Mouse (Mus musculus) mesoderm, embryonic 11.5 days (tissue): ENCODE results near the gene Erfe.

Source experiments
- DNase-seq: peaks from one replicate; pipeline ENCODE4 v3.0.0-alpha.2; 2012; ENCODE audit warnings: low read depth, low spot score

Gene Erfe

GRCm38 (mm10) chr1:91373414-91373835 lies 7.2 kb downstream of the Erfe start:
- DNase-seq: no peak

- DNase-seq: peak; percentile 84
Observed at GRCm38 (mm10) chr1:91380453-91381090, 14.3 kb downstream of the Erfe start.

- DNase-seq: no peak
Observed at GRCm38 (mm10) chr1:91381091-91381471, 14.9 kb downstream of the Erfe start.

DNA sequence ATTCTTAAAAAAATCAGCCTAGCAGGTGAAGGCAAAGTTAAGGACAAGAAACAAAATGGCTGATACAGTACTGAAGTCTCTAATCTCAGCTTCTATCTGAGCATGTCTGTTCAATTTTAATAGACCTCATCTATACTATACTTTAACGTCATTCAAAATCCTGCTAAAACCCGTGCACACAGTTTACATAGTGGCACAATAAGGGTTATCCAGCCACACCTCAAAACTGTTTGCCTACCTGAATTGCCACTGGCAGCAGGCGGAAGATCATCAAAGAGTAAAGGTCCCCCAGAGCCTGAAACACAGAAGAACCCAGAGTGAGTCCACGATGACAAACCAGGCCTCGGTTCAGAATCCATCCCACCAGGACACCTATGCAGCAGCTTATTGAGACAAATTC lies 24.1 kb downstream of the Erfe start:
- no peak for DNase-seq

DNA sequence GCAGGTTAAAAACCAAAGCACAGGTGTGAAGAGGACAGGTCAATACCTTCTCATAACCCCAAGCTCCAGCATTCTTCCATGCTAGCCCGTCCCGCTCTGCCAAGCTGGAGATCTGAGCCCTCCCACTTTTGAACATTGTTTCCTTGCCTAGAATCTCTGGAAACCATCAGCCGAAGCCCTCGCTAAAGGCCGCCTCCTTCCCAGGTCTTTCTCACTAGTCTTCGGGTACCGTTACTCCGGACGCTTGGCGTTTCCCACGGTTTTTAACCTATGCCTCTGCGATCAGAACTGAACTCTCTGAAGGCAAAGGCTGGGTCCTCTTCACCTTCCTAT lies 31.7 kb downstream of the Erfe start:
- DNase-seq: no peak

DNA sequence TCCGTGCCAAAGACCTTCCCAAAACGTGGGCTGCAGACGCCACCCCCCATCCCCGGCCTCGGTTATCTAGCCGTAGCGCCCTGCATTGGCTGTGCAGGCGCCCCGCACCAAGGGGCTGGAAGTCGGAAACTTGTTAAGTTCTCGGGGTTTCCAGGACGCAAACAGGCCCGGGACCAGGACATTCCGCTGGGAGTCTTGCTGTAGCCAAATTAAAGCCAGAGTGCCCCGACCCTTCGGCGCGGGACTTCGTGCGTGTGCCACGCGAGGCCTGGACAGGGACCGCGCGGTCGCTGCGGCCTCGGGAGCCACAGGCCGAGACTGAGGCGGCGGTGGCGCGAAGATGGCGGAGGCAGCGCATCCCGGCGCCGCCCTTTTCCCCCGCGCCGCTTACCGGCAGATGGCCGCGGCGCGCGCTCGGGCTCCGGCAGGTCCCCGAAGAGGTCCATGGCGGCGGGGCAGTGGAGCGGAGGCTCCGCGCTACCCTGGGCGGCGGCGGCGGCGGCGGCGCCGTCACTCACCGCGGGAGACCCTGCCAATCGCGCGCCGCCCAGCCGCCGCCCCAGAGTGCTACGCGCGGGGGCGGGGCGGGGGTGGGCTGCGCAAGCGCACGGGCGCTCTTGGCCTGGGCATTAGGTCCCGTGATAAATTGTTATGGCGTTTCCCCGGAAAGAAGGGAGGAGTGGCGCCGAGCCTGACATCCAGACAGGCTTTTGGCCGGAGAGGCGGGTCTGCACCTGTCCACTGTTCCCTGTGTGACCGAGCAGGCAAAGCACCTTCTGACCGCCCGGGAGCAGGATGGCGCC lies 32.2 kb downstream of the Erfe start, which contains the start of gene Ilkap:
TSS of gene Ilkap (minus strand) at position 556 of the 803 bp plus-strand sequence.
- peak; percentile 88 for DNase-seq

- no peak for DNase-seq
Observed at GRCm38 (mm10) chr1:91404976-91405375, 38.7 kb downstream of the Erfe start.

GRCm38 (mm10) chr1:91405406-91406169 lies 39.4 kb downstream of the Erfe start:
- no peak for DNase-seq

- DNase-seq: no peak
Observed at GRCm38 (mm10) chr1:91407819-91408218, 41.6 kb downstream of the Erfe start.

DNA sequence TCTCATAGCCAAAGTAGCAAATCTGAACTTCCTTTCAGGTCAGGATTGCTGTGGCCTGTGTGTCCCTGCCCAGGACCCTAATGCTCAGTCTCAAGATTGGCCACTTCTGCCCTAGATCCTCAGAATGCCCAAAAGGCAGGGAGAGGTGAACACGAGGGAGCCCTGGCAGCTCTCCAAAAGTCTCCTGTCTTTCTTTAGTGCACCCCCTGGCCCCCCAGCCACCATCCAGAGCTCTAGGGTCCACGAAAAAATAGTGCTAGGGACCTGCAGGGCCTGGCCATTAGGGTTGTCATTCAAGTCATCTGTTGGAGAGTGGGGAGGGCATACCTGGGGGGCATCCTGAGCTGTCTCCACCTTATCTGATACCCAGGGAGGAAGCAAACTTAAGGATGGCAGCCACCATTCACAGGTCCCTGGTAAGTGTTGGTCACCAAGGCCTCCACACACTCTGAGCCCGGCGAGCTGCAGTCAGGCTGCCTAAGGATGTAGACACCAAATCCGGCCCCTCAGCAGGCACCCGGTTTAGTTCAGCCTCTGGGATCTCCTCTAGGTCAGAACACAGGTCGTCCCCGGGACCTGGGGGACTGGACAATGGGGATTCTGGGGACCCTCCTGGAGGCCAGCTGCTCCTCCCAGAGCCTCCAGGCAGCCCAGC lies 45.5 kb downstream of the Erfe start:
- DNase-seq: no peak

- peak; percentile 26 for DNase-seq
Observed at GRCm38 (mm10) chr1:91412286-91413029, 46.2 kb downstream of the Erfe start.

DNA sequence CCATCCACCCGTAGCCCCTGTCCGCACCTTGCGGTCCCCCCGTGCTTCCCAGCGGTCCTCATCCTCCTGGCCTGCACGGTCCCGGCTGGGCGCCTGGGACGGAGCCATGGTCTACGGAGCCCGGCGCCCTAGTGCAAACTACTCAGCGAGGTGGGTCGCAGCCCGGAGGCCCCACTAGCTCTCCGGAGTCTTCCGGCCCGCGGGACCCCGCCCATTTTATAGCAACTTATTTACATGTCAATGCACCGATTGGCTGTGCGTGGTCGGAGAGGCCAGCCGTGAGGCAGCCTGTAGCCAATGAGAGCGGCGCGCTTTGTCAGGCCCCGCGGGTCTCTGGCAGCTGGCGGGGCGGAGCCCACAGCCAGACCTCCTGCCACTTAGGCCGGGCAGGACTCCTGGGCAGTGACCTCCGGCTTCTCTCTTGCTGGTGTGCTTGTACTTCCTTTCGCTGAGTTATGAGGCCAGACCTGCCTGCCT lies 46.8 kb downstream of the Erfe start:
- DNase-seq: peak; percentile 97

DNA sequence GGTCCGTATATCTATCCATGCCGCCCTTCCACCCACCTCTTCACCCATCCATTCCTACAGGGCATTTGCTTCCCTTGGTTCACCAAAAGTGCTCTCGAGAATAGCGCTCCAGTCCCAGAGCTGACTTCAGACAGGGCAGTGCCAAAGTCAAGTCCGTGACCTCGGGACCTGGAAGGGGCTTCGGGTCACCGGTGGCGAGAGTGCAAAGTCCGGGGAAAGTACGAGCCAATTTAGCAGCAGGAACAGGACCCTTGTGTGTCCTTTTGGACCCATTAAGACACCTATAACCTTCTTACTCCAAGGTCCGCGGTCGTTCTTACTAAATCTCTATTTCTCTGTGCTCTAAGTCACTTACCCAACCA lies 47.3 kb downstream of the Erfe start:
- no peak for DNase-seq

GRCm38 (mm10) chr1:91413898-91414594 lies 47.8 kb downstream of the Erfe start, which contains the start of gene Hes6:
Hes6 (minus strand) TSS chr1:91414038.
- DNase-seq: peak; percentile 88

DNA sequence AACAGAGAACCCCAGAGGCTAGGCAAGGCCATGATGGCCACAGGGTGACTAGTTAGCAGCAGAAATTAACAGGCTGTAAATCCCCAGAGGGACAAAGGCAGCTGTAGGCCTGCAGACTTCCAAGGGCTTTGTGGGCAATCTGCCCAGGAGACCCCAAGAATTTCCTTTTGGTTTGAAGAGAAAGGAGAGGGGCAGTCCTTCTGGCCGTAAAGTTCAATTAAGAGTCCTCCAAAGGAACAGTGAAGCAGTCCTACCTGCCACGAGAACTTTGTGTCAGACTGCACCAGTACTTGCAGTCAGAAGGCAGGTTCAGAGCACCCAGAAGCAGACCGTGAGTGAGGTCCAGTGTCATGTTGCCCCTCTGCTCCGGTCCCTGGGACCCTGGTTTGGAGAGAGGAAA lies 48.7 kb downstream of the Erfe start:
- peak; percentile 48 for DNase-seq

GRCm38 (mm10) chr1:91415311-91415710 lies 49.1 kb downstream of the Erfe start:
- no peak for DNase-seq

DNA sequence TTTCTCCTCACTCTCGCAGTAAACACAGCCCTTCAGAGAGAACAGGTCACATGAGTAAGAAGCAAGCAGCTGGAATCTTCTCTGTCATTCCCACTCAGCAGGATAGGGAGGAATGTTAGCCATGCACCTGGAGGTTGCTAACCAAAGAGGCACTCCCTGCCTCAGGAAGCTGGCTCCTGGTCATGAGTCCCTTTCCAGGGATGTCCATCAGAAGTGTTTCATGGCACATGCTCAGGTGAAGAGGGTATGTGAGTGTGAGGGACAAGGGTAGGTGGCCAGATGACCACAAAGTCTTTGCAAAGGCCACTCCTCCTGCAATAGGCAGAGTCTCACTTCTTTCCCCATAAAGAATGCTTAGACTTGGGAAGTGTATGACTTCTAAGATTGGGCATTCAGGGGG lies 51.8 kb downstream of the Erfe start:
- no peak for DNase-seq

DNA sequence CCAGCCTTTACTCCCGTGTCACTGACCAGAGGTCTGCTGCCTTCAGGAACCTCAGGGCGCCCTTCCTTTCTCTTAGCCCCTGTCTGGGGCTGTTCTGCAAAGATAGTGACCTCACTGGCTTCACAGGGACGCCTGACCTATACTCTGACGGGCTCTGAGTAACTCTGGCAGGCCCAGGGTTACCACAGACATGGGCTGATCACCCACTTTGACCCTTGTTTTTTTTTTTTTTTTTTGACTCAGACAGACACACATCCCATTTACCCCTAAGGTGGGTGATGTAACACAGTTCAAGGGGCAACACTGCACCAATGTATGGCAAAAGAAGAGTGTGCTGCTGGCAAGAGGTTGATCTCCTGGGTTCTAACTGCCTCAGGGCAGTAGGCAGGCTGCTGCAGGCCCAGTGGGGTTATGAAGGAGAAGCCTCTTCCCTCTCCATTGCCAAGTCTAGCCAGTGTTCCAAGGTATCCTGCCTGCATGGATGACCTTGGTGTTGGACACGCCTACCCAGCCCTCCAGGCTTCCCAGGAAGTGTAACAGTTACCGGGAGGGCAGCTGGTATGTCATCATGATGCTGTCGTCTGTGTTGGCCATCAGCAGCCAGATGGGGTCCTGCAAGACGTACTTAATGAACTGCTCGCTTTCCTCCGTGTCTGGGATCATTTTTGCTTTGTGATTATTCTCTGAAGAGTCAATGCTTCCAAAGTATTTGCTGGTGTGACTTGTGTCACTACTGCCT lies 53.8 kb downstream of the Erfe start:
- DNase-seq: no peak

DNA sequence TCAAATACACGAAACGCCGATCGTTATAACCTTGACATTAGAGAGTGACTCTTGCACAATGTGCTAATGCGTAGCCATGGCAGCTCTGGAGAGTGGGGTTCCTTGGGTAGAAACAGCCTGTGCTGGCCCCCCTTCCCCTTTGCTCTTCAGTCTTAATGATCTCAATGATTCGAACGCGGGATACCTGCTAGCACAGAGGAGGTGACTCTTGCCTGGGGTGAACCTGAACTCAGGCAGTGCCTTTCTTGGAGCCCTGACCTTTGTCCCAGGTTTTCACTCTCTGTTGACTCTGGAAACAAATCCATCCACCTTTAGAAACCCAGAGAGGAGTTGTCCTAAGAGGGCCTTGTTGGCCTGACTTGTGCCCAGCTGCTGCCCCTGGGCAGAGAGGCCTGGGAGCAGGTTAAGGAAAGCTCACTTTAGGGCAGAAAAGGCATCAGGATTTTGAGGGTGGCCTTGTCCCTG lies 54.4 kb downstream of the Erfe start:
- no peak for DNase-seq
